Mouse (Mus musculus) liver, embryonic 16.5 days (tissue): ENCODE data around the gene Pold3. TPM values are rescaled to one million over a fixed set of nuclear protein-coding genes. Genes with fewer than 3 reads are reported as not detected.

Experiments used
- ATAC-seq: fragments of 200-750 bp; cut with Nextera tagmentation; 2 replicates; pipeline ENCODE4 v1.8.0; 2017; ENCODE audit warnings: low read depth, mild to moderate bottlenecking, moderate number of reproducible peaks, moderate library complexity
- H3K27ac ChIP-seq: fragments of 300-500 bp; sonication (generic); 2 replicates; pipeline ENCODE4 v1.5.1; 2014; ENCODE audit warnings: mild to moderate bottlenecking, low read length
- H3K27me3 ChIP-seq: fragments of 300-500 bp; sonication (generic); 2 replicates; pipeline ENCODE4 v1.6.1; 2014; ENCODE audit warnings: low read depth, low read length, mixed read lengths; ENCODE audit not compliant: control insufficient read depth, insufficient read depth
- H3K36me3 ChIP-seq: fragments of 300-500 bp; sonication (generic); 2 replicates; pipeline ENCODE4 v1.6.1; 2014; ENCODE audit warnings: mild to moderate bottlenecking; ENCODE audit not compliant: control insufficient read depth, insufficient read depth
- H3K4me1 ChIP-seq: fragments of 300-500 bp; sonication (generic); 2 replicates; pipeline ENCODE4 v1.6.1; 2014; ENCODE audit warnings: low read depth, low read length, mixed read lengths; ENCODE audit not compliant: control insufficient read depth
- H3K4me2 ChIP-seq: fragments of 300-500 bp; sonication (generic); 2 replicates; pipeline ENCODE4 v1.6.1; 2014; ENCODE audit warnings: low read depth, low read length, mixed read lengths
- H3K4me3 ChIP-seq: fragments of 300-500 bp; sonication (generic); 2 replicates; pipeline ENCODE4 v1.5.1; 2014; ENCODE audit warnings: low read depth, mild to moderate bottlenecking, low read length
- H3K9ac ChIP-seq: fragments of 300-500 bp; sonication (generic); 2 replicates; pipeline ENCODE4 v1.6.1; 2014; ENCODE audit warnings: low read depth, low read length
- H3K9me3 ChIP-seq: fragments of 300-500 bp; sonication (generic); replicated peaks from 2 replicates; pipeline ENCODE4 v1.6.1; 2016; ENCODE audit warnings: low read length; ENCODE audit not compliant: control insufficient read depth
- WGBS: fragments of 180-500 bp; shearing (Covaris S2); extraction: QIAGEN DNeasy Blood & Tissue Kit; methylation state at CpG from one replicate; pipeline ENCODE4 v1.1.7; 2014; ENCODE audit not compliant: insufficient replicate concordance; 5-methylcytosine and 5-hydroxymethylcytosine counted together
- polyA plus RNA-seq: library from polyadenylated mRNA; unstranded; fragments of >200 nt; fragmentation: Nextera tagmentation; extraction: Ambion mirVana; gene quantifications from 2 replicates; pipeline ENCODE4 v1.2.1, GENCODE M21; 2015

Pold3 gene
- polyA plus RNA-seq, 1 experiment from 2014 or later = 36.5 TPM

DNA sequence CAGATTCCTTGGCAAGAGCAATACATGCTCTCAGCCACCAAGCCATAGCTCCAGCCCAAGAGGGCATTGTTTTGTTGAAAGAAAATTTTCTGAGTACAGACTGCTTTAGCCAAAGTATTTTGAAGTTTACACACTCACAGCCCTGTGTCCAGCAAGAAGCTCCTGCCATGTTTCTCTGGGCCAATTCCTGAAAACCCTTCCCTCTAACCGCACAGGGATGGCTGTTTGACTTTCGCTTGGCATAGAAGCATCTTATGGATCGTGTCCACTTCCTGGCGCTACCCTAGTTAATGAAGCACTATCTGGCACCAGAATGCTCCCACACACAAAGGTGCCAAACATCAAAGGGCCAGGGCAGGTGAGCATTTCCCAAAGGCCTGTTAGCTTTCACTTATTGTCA is 27.2 kb upstream of the Pold3 start:
- H3K9me3 ChIP-seq = no peaks in the 10 kb centered on the region
- H3K36me3 ChIP-seq = no peaks in the 10 kb centered on the region
- H3K4me3 ChIP-seq = no peak overlapping the region
- no peak for ATAC-seq
- no peak overlapping the region for H3K4me2 ChIP-seq
- H3K9ac ChIP-seq = no peak overlapping the region
- H3K27me3 ChIP-seq = no peaks in the 10 kb centered on the region
- H3K4me1 ChIP-seq = no peaks in the 10 kb centered on the region
- WGBS = 79% methylated on average over 4 of the region's 4 CpGs
- H3K27ac ChIP-seq = no peak overlapping the region

DNA sequence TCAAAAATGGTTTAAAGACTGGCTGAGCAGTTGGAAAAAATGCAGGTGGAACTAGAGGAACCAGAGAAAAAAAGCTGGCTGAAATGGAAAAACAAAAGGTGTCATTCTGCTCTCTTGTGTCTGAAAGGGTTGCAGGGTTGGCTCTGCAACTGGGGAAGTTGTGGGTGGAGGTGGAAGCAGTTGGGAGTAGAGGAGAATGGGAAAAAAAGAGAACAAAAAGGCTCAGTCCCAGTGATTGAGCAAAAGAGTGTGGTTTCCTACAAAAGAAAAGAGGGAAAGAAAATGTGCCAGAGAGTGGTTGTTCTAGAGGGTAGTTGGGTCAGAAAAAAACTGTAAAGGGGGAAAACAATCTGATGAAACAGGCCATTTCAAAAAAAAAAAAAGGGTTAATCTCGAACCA is 19.2 kb upstream of the Pold3 start:
- H3K9me3 ChIP-seq = no peaks in the 10 kb centered on the region
- no peak overlapping the region for H3K27ac ChIP-seq
- no peaks in the 10 kb centered on the region for H3K4me1 ChIP-seq
- WGBS = 41% methylated on average over 1 of the region's 1 CpGs
- H3K9ac ChIP-seq = no peak overlapping the region
- H3K36me3 ChIP-seq = no peaks in the 10 kb centered on the region
- no peak overlapping the region for H3K4me2 ChIP-seq
- no peak for ATAC-seq
- no peak overlapping the region for H3K4me3 ChIP-seq
- no peaks in the 10 kb centered on the region for H3K27me3 ChIP-seq

DNA sequence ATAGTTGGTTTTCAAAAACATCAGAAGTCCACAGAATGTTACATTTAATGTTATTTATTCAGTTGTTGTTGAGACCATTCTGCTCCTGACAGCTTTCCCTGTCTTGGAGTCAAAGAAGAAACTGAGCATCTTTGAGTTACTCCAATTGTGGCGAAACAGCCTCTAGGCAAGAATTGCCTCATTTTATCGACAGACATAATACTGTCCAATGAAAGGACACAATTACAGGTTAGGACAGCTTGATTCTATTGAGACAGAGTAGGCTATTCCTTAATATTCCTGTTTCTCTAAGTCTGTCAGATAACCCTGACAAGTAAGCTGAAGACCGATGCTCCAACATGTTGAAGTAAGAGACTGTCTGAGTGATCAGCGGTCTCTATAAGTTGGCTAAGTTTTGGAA is 16.7 kb upstream of the Pold3 start:
- 79% methylated on average over 4 of the region's 4 CpGs for WGBS
- no peak overlapping the region for H3K27ac ChIP-seq
- no peak overlapping the region for H3K4me2 ChIP-seq
- H3K4me3 ChIP-seq = no peak overlapping the region
- H3K27me3 ChIP-seq = no peaks in the 10 kb centered on the region
- H3K4me1 ChIP-seq = no peaks in the 10 kb centered on the region
- H3K36me3 ChIP-seq = no peaks in the 10 kb centered on the region
- no peaks in the 10 kb centered on the region for H3K9me3 ChIP-seq
- no peak overlapping the region for H3K9ac ChIP-seq
- ATAC-seq = no peak

DNA sequence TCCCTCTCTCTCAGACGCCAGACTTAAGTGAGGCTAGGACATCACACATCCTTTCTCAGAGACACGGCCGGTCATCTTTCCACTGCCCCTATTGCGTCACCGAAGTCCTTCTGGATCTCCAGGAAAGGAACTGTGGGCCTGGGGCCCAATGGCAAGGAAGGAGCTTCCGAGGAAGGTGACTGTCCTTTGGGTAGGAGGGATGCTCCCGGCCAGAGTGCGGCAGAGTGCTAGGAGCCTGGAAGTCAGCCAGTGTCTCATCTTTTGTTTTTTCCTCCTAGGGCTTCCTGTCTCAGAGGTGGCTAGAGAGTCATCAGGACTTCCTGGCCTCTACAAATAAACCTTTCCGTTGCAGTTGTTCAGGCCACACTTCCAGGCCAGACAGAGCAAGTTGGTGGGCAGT is 15.7 kb upstream of the Pold3 start:
- H3K4me1 ChIP-seq = no peaks in the 10 kb centered on the region
- H3K4me3 ChIP-seq = no peak overlapping the region
- H3K9ac ChIP-seq = no peak overlapping the region
- no peaks in the 10 kb centered on the region for H3K9me3 ChIP-seq
- peak; percentile 32; the same call in 1 of the 2 replicates for ATAC-seq
- no peaks in the 10 kb centered on the region for H3K27me3 ChIP-seq
- H3K27ac ChIP-seq = no peak overlapping the region
- H3K36me3 ChIP-seq = no peaks in the 10 kb centered on the region
- no peak overlapping the region for H3K4me2 ChIP-seq
- 39% methylated on average over 9 of the region's 9 CpGs for WGBS

DNA sequence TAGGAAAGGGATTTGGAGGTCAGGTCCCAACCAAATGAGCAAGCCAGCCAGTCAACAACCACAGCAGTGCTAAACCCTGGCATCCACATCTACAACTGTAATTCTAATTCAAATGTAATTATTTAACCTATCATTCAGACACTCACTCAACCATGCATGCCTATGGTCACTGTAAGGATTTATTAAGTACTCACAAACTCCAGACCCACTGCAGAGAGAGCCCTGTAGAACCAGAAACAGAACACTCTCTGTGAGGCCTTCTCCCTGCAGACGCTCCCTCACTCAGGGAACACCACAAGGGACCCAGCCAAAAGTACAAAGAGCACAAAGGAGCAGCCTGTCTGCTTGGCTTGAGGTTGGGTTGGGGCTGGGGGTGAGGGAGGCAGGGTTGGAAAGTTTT is 11.0 kb upstream of the Pold3 start:
- Histone ChIP-seq H3K27me3 (no peaks in the 10 kb centered on the region), H3K27ac (no peak overlapping the region), H3K36me3 (no peaks in the 10 kb centered on the region), H3K9ac (no peak overlapping the region), H3K9me3 (no peaks in the 10 kb centered on the region), H3K4me3 (no peak overlapping the region), H3K4me1 (no peaks in the 10 kb centered on the region), H3K4me2 (no peak overlapping the region)
- ATAC-seq = no peak
- 41% methylated on average over 1 of the region's 1 CpGs for WGBS

DNA sequence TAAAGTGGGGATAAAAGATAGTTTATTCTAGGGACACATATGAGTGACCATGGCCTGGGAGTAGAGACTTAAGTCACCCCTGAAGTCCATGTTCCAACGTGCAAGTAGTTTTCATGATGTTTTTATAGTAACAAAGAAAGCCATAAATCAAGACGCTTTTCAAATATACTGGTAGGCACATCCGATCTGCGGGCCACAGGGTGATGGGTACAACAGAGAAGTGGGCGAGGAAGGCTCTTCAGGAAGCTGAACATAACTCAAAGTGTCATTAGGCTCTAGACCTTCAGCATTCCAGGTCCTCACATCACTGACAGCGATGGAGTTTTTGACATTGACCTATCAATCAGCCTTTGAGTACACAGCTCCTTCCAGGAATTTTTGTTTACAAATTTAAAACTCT is 9.2 kb upstream of the Pold3 start:
- Histone ChIP-seq H3K9me3 (no peaks in the 10 kb centered on the region), H3K4me2 (no peak overlapping the region)
- ATAC-seq = no peak

DNA sequence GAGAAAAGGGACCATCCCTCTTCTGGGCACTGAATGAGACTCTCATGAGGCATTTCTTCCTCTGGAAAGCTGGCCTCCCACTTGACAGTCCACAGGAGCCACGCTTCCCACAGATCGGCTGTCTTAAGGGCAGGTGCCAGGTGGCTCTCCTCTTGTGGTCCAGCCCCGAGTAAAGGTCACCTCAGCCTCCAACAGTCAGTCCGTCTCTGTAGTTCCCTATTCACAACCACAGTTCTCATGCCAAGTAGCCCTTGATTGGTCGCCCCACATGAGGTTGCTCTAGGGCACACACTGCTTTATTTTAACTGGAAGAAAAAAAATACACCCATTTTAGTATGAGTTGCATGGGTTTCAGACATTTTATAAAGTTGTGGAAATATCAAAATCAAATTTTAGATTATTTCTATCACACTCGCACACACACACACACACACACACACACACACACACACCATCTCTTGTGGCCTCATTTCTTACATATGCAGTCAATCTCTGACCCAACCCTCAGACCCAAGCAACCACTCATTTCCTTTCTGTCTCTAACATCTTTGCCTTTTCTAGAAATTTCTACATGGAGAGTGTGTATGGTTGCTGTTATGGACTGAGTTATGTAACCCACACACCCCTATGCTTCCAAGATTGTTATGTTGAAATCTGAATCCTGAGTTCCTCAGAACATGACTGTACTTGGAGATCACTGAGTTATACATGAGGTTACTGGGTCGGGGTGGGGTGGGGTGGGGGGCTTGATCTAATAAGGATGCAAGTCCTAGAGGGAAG is 7.1 kb upstream of the Pold3 start:
- 44% methylated on average over 7 of the region's 7 CpGs for WGBS

More for the DNA sequence above, 9.2 kb upstream of the Pold3 start:
- WGBS = 21% methylated on average over 6 of the region's 6 CpGs
- H3K27ac ChIP-seq = no peak overlapping the region
- no peaks in the 10 kb centered on the region for H3K4me1 ChIP-seq
- H3K36me3 ChIP-seq = no peaks in the 10 kb centered on the region
- H3K9ac ChIP-seq = no peak overlapping the region
- no peak overlapping the region for H3K4me3 ChIP-seq
- no peaks in the 10 kb centered on the region for H3K27me3 ChIP-seq

DNA sequence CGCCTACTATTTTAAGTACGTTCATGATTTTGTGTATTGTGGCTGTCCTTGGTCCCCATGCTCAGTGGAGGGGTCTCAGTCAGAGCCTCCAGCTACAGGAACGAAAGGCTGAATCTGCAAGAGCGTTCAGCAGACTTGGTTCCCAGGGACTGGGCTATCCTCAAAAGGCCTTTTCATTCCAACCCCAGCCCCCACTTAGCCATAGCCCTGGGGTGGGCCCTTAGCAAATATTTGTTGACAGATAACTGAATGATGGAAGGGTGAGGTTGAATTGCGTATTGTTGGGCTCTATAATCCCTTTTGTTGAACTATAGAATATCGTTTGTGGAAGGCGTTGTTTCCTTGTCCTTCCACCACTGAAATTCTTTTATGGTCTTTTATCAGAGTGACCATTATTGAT is 5.1 kb upstream of the Pold3 start:
- no peaks in the 10 kb centered on the region for H3K27me3 ChIP-seq
- 72% methylated on average over 7 of the region's 7 CpGs for WGBS
- H3K36me3 ChIP-seq = no peaks in the 10 kb centered on the region
- no peak overlapping the region for H3K4me3 ChIP-seq
- H3K9ac ChIP-seq = no peak overlapping the region
- no peak overlapping the region for H3K27ac ChIP-seq
- H3K4me1 ChIP-seq = peaks cover 3% of the 10 kb centered on the region; the same call in 1 of the 2 replicates
- no peak overlapping the region for H3K4me2 ChIP-seq
- H3K9me3 ChIP-seq = peaks cover 3% of the 10 kb centered on the region
- ATAC-seq = no peak

More for the DNA sequence above, 7.1 kb upstream of the Pold3 start:
- Histone ChIP-seq H3K36me3 (no peaks in the 10 kb centered on the region), H3K27ac (no peak overlapping the region), H3K4me3 (no peak overlapping the region), H3K4me2 (no peak overlapping the region), H3K9me3 (peaks cover 3% of the 10 kb centered on the region), H3K9ac (no peak overlapping the region), H3K4me1 (no peaks in the 10 kb centered on the region), H3K27me3 (no peaks in the 10 kb centered on the region)
- ATAC-seq = no peak

DNA sequence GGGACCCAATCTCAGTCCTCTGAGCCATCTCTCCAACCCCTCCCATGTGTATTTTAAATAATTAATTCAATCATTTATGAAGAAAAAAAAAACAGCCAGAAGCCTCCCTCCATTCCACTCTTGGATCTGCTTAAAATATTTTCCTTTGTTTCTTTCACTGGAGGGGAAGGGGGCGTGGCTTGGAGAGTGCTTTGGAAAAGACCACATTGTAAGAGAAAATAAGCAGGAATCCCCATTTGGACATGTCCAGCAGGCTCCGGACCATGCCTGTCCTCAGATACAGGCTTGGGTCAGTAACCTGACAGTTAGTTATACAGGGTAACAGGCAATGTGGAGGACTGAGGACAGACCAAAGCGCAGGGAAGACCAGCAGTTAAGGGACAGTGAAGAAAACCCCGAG is 3.8 kb upstream of the Pold3 start:
- no peak overlapping the region for H3K9ac ChIP-seq
- no peak overlapping the region for H3K4me3 ChIP-seq
- no peak overlapping the region for H3K4me2 ChIP-seq
- no peak overlapping the region for H3K27ac ChIP-seq
- H3K9me3 ChIP-seq = peaks cover 3% of the 10 kb centered on the region
- no peaks in the 10 kb centered on the region for H3K27me3 ChIP-seq
- peaks cover 3% of the 10 kb centered on the region; the same call in 1 of the 2 replicates for H3K4me1 ChIP-seq
- ATAC-seq = no peak
- no peaks in the 10 kb centered on the region for H3K36me3 ChIP-seq
- WGBS = 64% methylated on average over 4 of the region's 4 CpGs
